Mouse (Mus musculus): ENCODE measurements at regions not wholly inside any gene's neighbourhood (a gene's known extent, or its start where the extent isn't known, plus 50 kb on each side); places are given as distances from the start of the nearest gene placed in this dataset.

DNA sequence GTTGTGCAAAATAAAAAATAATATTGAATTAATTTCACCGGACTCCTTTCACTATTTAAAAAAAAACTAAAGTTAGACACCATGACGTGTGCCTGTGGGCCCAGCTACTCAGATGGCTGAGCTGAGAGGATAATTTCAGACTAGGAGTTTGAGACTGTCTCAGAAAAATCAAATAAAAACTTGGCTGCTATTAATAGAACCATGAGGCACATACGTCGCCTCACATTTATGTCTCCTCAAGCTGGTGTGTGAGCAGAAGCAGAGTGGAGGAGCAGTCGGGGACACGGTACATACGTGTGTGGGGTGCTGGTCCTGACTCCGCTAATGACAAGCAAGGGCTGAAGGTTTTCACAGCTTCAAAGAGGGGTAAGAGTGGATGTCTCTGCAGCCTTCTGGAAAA lies 52.8 kb upstream of the Dmrtb1 start:
- no peak for DNase-seq (ENCODE audit: low spot score in 2 of 2)

- peak; percentile 68 to 75 for DNase-seq (ENCODE audit: low spot score in 2 of 2)
Observed at GRCm38 (mm10) chr4:107737907-107738306, 53.9 kb upstream of the Dmrtb1 start.

- no peak for DNase-seq (ENCODE audit: low spot score in 2 of 2)
Observed at GRCm38 (mm10) chr4:107738776-107739175, 54.7 kb upstream of the Dmrtb1 start.

DNA sequence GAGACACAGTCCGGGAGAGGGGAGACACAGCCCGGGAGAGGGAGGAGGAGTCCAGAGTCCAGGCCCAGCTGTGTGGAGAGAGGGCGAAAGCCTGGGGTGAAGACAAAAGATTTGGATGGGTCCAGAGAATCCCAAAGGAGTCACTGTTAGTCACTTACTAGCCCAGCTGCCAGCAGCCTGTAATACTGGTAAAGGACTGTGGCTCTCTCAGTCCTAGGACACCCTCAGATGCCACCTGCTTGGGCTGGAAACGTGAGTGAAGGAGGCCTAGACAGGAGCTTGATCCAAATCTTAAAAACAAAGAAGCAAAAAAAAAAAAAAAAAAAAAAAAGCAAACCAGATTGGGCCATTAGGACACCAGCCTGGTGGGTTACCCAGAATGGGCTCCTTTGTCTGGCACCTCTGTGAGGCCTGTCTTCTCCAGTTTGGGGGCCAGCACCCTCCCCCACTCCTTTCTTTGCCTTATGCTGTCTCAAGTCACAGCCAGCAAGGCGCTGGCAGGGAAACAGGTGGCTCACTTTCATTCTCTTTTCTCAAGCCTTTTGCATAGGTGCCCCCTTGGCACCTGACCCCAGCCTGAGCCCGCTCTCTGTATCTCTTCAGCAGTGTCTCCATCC lies 55.9 kb upstream of the Dmrtb1 start:
- DNase-seq (ENCODE audit: low spot score in 2 of 2), result no peak

DNA sequence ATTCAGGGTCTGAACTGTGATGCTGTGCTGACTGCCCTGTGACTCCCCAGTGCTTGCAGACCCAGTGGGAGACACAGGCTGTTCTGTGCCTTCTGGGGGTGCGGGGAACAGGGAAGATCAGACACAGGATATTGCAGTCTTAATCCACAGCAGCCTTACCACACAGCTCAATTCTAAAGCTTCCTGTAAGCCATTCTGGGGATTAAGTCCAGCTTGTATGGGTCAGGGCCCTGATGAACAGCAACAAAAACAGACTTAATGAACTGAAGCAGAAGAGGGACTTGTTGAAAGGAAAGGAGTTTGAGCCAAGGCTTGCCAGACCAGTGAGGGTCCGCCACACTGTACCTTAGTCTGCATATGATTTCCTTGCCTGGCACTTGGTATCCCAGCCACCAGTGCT lies 58.4 kb upstream of the Lrp8 start:
- no peak for DNase-seq (ENCODE audit: low spot score in 2 of 2)

DNA sequence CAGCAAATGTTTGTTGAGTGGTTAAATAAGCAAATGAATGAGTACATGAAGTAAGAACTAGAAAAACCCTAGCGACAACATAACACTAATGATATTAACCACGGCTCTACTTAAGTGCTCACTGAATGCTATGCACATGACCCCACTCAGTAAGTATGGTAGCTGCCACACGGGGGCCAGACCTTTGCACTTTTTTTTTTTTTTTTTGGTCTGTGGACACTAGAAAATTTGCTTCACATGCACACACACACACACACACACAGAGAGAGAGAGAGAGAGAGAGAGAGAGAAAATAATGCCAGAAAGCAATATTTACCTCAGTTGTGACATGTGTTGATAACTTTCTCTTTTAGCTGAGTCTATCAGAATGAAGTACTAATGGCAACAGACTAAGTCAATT lies 55.7 kb upstream of the Lrp8 start:
- no peak for DNase-seq (ENCODE audit: low spot score in 2 of 2)

- DNase-seq (ENCODE audit: low spot score in 2 of 2), result no peak
Observed at GRCm38 (mm10) chr4:107746923-107747431, 55.1 kb upstream of the Lrp8 start.

- DNase-seq (ENCODE audit: low spot score in 2 of 2), result no peak
Observed at GRCm38 (mm10) chr4:107747454-107747853, 54.6 kb upstream of the Lrp8 start.

DNA sequence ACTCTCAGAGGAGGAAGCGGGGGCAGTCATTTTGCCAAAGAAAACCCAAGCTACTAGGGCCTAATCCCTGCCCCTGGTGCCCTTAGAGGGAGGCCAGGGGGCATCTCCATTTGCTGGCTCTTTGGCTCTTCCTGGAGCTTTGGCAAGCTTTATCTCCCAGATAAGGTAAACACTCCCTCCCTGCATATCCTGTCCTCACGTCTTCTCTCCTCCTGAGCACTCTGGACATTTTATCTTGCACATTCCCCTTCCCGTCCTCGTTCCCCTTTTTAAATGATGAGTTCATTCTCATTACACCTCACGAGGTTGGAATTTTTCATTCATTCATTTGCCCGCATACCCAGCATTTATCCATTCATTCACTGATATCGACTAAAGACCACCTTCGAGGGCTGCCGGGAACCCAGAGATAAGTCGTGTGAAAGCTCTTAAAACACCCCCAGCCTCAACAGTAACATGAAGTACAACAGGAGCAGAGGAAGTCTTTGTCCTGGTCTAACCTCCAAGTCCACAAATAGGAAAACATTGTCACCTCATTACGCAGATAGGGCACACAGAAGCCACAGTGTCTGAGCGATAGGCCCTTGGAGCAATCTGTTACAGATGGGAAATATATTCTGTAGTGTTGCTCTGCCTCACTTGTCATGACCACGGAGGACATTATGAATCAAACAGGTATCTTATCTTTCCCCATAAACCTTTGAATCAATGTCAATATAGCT lies 54.0 kb upstream of the Lrp8 start:
- no peak for DNase-seq (ENCODE audit: low spot score in 2 of 2)

DNA sequence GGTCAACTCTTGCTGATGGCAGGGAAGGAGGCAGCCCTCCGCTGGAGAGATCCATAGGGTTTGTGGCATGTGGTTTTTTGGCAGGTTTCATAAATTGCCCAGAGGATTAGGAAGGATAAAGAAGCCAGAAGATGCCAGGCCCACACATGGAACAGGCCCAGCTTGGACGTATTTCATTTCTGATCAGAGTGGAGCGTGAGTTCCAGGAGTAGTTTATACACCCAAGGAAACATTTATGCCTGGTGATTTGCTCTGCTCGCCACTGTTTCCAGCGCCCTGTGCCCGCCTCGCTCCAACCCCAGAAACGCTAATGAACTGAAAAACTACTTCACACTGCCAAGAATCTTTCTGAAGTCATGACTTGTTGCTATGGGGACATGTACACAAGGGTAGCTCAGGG lies 53.0 kb upstream of the Lrp8 start:
- DNase-seq (ENCODE audit: low spot score in 2 of 2), result no peak

GRCm38 (mm10) chr4:107750017-107750416 lies 52.0 kb upstream of the Lrp8 start:
- DNase-seq (ENCODE audit: low spot score in 2 of 2), result no peak

Measured in right cerebral cortex, postnatal 36 days (tissue).